Mouse (Mus musculus) C2C12 (cell line): Measurements from ENCODE around the gene Cmas. TPM values are rescaled to one million over a fixed set of nuclear protein-coding genes. Genes with fewer than 3 reads are reported as not detected.

ENCODE experiments used
- H3K27me3 ChIP-seq: one replicate; pipeline ENCODE4 v1.6.1; 2011; ENCODE audit not compliant: control insufficient read depth, insufficient read depth, insufficient read length
- H3K36me3 ChIP-seq: one replicate; pipeline ENCODE4 v1.6.1; 2011; ENCODE audit not compliant: control insufficient read depth, insufficient read depth
- H3K4me3 ChIP-seq: one replicate; pipeline ENCODE4 v1.5.1; 2011; ENCODE audit warnings: mild to moderate bottlenecking, control low read depth; ENCODE audit not compliant: poor library complexity, insufficient read depth, severe bottlenecking
- H3K79me2 ChIP-seq: one replicate; pipeline ENCODE4 v1.6.1; 2011; ENCODE audit not compliant: control insufficient read depth, insufficient read depth
- H3K79me3 ChIP-seq: one replicate; pipeline ENCODE4 v1.6.1; 2011; ENCODE audit warnings: low read depth, control low read depth
- H3ac ChIP-seq: one replicate; pipeline ENCODE3; 2011; ENCODE audit warnings: low read depth; ENCODE audit not compliant: control insufficient read depth, insufficient read length
- CEBPB ChIP-seq: IDR thresholded peaks from one replicate; pipeline ENCODE4 v1.6.1; 2011; ENCODE audit warnings: low read depth, mild to moderate bottlenecking, control low read depth, moderate library complexity
- CTCF ChIP-seq: IDR thresholded peaks from one replicate; pipeline ENCODE4 v1.5.1; 2011; ENCODE audit not compliant: control insufficient read depth, insufficient read depth, insufficient read length
- FOSL1 ChIP-seq: IDR thresholded peaks from one replicate; pipeline ENCODE4 v1.8.0; 2011; ENCODE audit warnings: mild to moderate bottlenecking, low read length; ENCODE audit not compliant: poor library complexity, insufficient read depth, severe bottlenecking
- MAX ChIP-seq: IDR thresholded peaks from one replicate; pipeline ENCODE4 v1.6.1; 2011; ENCODE audit warnings: mild to moderate bottlenecking, control low read depth
- MYOD1 ChIP-seq: IDR thresholded peaks from one replicate; pipeline ENCODE4 v1.6.1; 2011; ENCODE audit warnings: low read depth; ENCODE audit not compliant: control insufficient read depth, insufficient read length
- MYOG ChIP-seq: IDR thresholded peaks from one replicate; pipeline ENCODE4 v1.6.1; 2011; ENCODE audit not compliant: control insufficient read depth, insufficient read length; ENCODE audit errors: extremely low read depth
- USF1 ChIP-seq: IDR thresholded peaks from one replicate; pipeline ENCODE4 v1.6.1; 2011; ENCODE audit warnings: low read depth, mild to moderate bottlenecking, control low read depth, moderate library complexity
- polyA plus RNA-seq: library from polyadenylated mRNA; unstranded; fragments of >200 nt; fragmentation: generic; extraction: Trizol; gene quantifications from one replicate; pipeline ENCODE4 v1.2.1, GENCODE M21; 2012; ENCODE audit warnings: missing spikeins

Gene Cmas
- polyA plus RNA-seq, 1 experiment = 34.1 TPM

- Histone ChIP-seq H3K27me3 (peaks cover 5% of the 10 kb centered on the region), H3K36me3 (no peaks in the 10 kb centered on the region), H3K4me3 (no peak overlapping the region), H3K79me2 (peaks cover 8% of the 10 kb centered on the region), H3K79me3 (peaks cover 3% of the 10 kb centered on the region), H3ac (no peak overlapping the region)
- no peak for TF ChIP-seq CEBPB
- TF ChIP-seq USF1 = no peak
- TF ChIP-seq MYOG = no peak
- TF ChIP-seq FOSL1 = no peak
- TF ChIP-seq MAX = no peak
- TF ChIP-seq CTCF = no peak
- no peak for TF ChIP-seq MYOD1
These were observed 3.9 kb upstream of the Cmas start for GRCm38 (mm10) chr6:142752331-142753246.

GRCm38 (mm10) chr6:142757334-142757965 is 964 bp downstream of the Cmas start:
- no peak overlapping the region for H3ac ChIP-seq
- peaks cover 8% of the 10 kb centered on the region for H3K79me3 ChIP-seq
- TF ChIP-seq MYOG = no peak
- TF ChIP-seq CEBPB = no peak
- TF ChIP-seq USF1 = no peak
- TF ChIP-seq FOSL1 = no peak
- TF ChIP-seq CTCF = no peak
- TF ChIP-seq MAX = no peak
- TF ChIP-seq MYOD1 = no peak
- peaks cover 5% of the 10 kb centered on the region for H3K27me3 ChIP-seq
- peaks cover 7% of the 10 kb centered on the region for H3K36me3 ChIP-seq
- peak overlapping the region; percentile 87 for H3K4me3 ChIP-seq
- peaks cover 29% of the 10 kb centered on the region for H3K79me2 ChIP-seq

GRCm38 (mm10) chr6:142757976-142758375 is 1.5 kb downstream of the Cmas start:
- Histone ChIP-seq H3K79me2 (peaks cover 29% of the 10 kb centered on the region), H3K27me3 (peaks cover 5% of the 10 kb centered on the region), H3K4me3 (no peak overlapping the region), H3K36me3 (peaks cover 7% of the 10 kb centered on the region), H3K79me3 (peaks cover 8% of the 10 kb centered on the region), H3ac (no peak overlapping the region)
- TF ChIP-seq FOSL1 = no peak
- TF ChIP-seq CEBPB = no peak
- no peak for TF ChIP-seq MYOG
- no peak for TF ChIP-seq USF1
- TF ChIP-seq CTCF = no peak
- no peak for TF ChIP-seq MAX
- no peak for TF ChIP-seq MYOD1

- Histone ChIP-seq H3K36me3 (peaks cover 7% of the 10 kb centered on the region), H3K79me2 (peaks cover 29% of the 10 kb centered on the region), H3K79me3 (peaks cover 8% of the 10 kb centered on the region), H3ac (no peak overlapping the region), H3K4me3 (no peak overlapping the region), H3K27me3 (peaks cover 5% of the 10 kb centered on the region)
- TF ChIP-seq MAX (no peak), FOSL1 (no peak), CTCF (no peak), MYOG (no peak), USF1 (no peak), MYOD1 (no peak), CEBPB (no peak)
These were observed 2.1 kb downstream of the Cmas start for GRCm38 (mm10) chr6:142758562-142758961.

- TF ChIP-seq MYOD1 (no peak), FOSL1 (no peak), USF1 (no peak), CEBPB (no peak), MYOG (no peak), MAX (no peak)
- Histone ChIP-seq H3K79me2 (peaks cover 29% of the 10 kb centered on the region), H3K79me3 (peaks cover 8% of the 10 kb centered on the region), H3K4me3 (no peak overlapping the region), H3ac (no peak overlapping the region), H3K27me3 (peaks cover 2% of the 10 kb centered on the region), H3K36me3 (peaks cover 11% of the 10 kb centered on the region)
These were observed 3.1 kb downstream of the Cmas start for GRCm38 (mm10) chr6:142759633-142760032.
